Mouse (Mus musculus): ENCODE results near the gene Map2k4. TPM values are rescaled to one million over a fixed set of nuclear protein-coding genes. Genes with fewer than 3 reads are reported as not detected.

Gene Map2k4
- total RNA-seq, 4 experiments from 2014 or later = 68.4 to 76.4 (median 71.3) TPM

GRCm38 (mm10) chr11:65712754-65713306 lies 75.3 kb downstream of the Map2k4 start:
- no peak for DNase-seq (ENCODE audit: low spot score in 2 of 2)

GRCm38 (mm10) chr11:65706784-65707183 lies 81.3 kb downstream of the Map2k4 start:
- DNase-seq (ENCODE audit: low spot score in 2 of 2) = peak; percentile 5 to 20

GRCm38 (mm10) chr11:65706176-65706575 lies 81.9 kb downstream of the Map2k4 start:
- DNase-seq (ENCODE audit: low spot score in 2 of 2) = no peak

- DNase-seq (ENCODE audit: low spot score in 2 of 2) = no peak
Measured at GRCm38 (mm10) chr11:65704861-65705260, 83.2 kb downstream of the Map2k4 start.

DNA sequence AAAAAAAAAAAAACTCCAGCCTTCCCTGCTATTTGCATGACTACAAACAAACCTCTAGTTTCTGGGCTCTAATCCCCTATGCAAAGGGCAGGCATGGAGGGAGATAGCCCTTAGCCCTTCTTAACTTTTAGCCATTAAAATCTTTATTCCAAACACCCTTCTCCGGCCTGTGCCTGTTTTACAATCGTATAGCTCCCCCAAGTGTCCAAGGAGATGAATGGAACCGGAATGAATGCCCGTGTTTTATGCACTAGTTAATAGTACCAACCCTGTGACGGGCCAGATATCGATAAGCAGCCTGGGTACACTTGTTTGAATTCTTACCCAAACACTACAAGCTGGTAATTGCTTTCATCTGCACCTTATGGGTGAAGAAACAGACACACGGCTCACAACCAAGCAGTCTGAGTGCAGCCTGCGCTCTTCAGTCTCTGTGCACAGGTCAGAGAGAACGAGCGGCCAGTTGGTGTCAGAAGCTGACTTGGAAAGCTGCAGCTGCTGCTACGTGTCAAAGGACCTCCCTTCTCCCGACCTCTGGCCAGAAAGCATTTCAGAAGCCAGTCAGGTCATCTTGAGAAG lies 109.2 kb downstream of the Map2k4 start:
- no peak for DNase-seq (ENCODE audit: low spot score in 2 of 2)

DNA sequence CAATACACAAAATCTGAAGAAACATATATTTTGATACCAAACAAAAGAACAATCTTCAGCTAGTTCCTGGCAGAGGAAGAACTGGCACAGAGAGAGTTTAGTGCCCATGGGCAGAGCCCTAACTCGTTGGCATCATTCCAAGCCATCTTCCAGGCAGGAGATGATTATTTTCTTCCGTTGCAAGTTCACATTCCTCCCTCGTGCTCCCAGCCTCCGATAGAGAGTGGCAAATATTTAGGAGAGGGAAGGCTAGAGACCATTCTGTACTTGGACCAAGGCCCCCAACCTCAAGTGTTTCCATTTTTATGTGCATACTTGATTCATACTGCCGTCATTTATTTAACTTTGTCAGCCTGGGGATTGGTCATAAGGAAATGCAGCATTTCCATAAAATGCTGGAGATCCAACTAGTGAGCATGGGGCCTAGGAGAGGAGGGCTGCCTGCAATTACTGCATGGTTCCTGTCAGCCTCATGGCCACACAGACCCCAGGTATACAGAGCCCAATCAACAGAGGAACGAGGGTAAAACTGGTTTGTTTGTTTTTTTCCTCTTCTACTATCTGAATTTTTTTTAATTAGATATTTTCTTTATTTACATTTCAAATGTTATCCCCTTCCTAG lies 120.6 kb downstream of the Map2k4 start:
- no peak for DNase-seq (ENCODE audit: low spot score in 2 of 2)

DNA sequence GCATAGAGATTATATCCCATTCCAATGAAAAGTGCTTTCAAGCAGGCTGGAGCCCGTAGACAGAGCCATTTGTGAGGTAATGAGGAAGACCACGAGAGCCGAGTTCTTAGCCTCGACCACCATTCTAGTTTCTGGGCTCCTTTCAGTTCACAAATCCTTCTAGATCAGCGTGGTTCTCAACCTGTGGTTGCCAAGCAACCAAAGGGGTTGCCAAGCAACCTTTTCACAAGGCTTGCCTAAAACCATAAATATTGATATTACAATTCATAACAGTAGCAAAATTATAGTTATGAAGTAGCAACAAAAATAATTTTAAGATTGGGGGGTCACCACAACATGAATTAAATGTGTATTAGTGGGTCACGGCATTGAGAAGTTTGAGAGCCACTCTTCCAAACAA lies 123.2 kb downstream of the Map2k4 start:
- no peak for DNase-seq (ENCODE audit: low spot score in 2 of 2)

GRCm38 (mm10) chr11:65661790-65662522 lies 126.1 kb downstream of the Map2k4 start:
- DNase-seq (ENCODE audit: low spot score in 2 of 2) = no peak

- DNase-seq (ENCODE audit: low spot score in 2 of 2) = no peak
Measured at GRCm38 (mm10) chr11:65653932-65654331, 134.2 kb downstream of the Map2k4 start.

DNA sequence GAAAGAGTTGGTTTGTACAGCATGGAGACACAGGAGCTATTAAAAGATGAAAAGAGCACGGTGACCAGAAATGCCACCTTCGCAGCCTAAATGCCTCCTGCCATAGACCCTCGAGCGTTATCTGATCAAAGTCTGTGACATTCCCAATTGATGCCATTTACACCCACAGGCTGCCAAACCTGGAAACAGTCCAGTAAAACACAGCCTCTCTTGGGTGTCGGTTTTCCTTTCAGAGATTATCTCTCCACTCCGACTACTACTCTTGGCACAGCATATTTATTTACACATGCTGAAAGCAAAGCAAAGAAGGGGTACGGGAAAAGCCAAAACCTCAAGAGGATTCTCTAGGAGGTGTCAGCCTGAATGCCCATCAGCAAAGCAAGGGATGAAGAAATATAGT lies 136.7 kb downstream of the Map2k4 start:
- DNase-seq (ENCODE audit: low spot score in 2 of 2) = no peak

GRCm38 (mm10) chr11:65649956-65650715 lies 138.0 kb downstream of the Map2k4 start:
- DNase-seq (ENCODE audit: low spot score in 2 of 2) = no peak

- no peak for DNase-seq (ENCODE audit: low spot score in 2 of 2)
Measured at GRCm38 (mm10) chr11:65649469-65649868, 138.6 kb downstream of the Map2k4 start.

GRCm38 (mm10) chr11:65646314-65646713 lies 141.8 kb downstream of the Map2k4 start:
- no peak for DNase-seq (ENCODE audit: low spot score in 2 of 2)

DNA sequence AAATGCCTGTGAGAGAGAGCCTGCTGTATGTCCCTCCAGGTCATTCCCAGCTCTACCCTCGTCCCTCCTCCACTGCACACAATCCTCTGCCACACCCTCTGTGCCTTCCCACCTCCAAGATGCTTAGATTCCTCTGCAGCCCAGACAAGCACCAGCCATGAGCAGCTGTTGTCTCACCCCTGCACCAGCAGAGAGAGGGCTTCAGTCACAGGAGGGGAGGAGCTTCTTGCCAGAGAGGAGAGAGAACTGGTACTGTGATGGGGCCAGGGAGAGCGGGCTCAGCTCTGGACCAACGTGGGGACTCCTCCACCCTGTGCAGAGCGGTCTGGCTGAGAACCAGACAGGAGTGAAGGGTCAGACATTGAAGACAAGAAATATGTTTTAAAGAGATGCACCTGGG lies 143.6 kb downstream of the Map2k4 start:
- no peak for DNase-seq (ENCODE audit: low spot score in 2 of 2)

GRCm38 (mm10) chr11:65640261-65640660 lies 147.8 kb downstream of the Map2k4 start:
- no peak for DNase-seq (ENCODE audit: low spot score in 2 of 2)

Small RNA genes within 50 kb of the gene (microRNA-seq; reads per million reads assigned to microRNA genes)
- gene Mir744 = 9,891 reads per million, percentile 93 among the genes with 10 or more reads in this experiment

Other genes with a start within 250 kb of the Map2k4 start
- 1 to 10 TPM; 1.7 to 2.4 (median 2.2) TPM for gene Zkscan6, start 18.9 kb upstream of the Map2k4 start, total RNA-seq (2022)